Mouse (Mus musculus): Measurements from ENCODE around the gene Sash1.

The Sash1 gene

GRCm38 (mm10) chr10:8851625-8852024 lies 34.2 kb downstream of the Sash1 start:
- DNase-seq (ENCODE audit: low spot score in 2 of 2): no peak

DNA sequence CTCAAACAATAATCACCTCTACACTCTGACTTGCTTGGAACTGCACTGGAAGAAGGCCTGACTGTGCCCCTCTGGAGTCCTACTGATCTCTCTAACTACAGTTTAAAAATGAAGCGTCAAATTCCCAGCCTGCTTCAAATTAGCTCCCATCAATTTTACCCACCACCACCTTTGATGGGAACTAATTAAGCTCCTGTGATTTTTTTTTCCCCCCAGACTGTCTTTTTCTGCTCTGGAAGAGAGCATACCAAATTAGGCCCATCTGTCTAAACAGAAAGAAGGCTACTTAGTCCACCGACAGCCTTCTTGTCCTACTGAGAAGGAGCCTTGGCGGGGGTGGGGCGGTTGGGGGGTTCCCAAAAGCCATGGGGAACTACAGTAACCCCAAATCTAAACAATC lies 37.9 kb downstream of the Sash1 start:
- no peak for DNase-seq (ENCODE audit: low spot score in 2 of 2)

DNA sequence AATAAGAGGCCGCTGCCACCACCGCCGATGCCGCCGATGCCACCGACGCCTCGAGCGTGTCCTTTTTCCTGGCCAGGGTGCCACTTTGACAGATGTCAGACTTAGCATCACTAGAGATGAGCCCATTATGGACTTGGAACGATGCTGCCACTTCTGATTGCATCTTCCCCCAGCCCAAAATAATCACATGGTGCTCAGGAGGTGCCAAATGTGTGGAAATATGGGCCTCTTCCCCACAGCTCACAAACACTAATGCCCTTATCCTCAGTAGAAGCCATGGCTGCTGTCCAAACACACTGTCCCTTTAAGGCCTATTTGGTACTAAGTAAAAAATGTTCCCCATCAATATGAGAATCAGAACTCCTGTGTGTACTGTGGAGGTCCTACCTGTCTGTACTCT lies 39.6 kb downstream of the Sash1 start:
- no peak for DNase-seq (ENCODE audit: low spot score in 2 of 2)

- no peak for DNase-seq (ENCODE audit: low spot score in 2 of 2)
Measured at GRCm38 (mm10) chr10:8845230-8845770, 40.6 kb downstream of the Sash1 start.

GRCm38 (mm10) chr10:8839956-8840355 lies 45.9 kb downstream of the Sash1 start:
- no peak for DNase-seq (ENCODE audit: low spot score in 2 of 2)

DNA sequence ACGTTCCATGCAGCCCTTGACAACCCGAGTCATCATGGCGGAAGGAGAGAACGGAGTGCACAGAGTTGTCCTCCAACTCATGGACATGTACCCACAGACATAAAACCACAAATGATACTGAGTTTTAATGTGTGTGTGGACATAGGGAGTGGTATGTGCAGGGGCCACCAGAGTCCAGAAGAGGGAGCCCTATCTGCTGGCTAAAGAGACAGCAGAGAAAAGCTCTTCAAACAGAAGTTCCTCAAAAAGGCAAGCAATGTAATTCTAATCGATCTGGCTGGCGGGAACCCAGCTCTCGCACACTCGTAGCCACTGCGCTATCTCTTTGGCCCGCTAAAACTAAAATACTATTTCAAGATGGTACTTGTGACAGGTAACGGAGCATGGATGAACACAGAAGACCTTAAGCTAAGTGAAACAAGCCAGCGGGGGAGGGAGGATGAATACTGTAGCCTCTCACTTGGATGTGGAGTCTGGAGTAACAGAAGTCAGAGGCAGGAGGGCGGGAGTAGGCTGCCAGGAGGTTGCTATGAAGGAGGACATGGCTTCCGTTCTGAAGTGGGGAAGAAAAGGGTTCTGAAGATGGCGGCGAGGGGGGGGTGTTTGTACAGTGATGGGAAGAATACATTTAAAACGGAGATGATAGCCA lies 51.9 kb downstream of the Sash1 start:
- DNase-seq (ENCODE audit: low spot score in 2 of 2): no peak

GRCm38 (mm10) chr10:8826303-8826702 lies 59.6 kb downstream of the Sash1 start:
- DNase-seq (ENCODE audit: low spot score in 2 of 2): no peak

DNA sequence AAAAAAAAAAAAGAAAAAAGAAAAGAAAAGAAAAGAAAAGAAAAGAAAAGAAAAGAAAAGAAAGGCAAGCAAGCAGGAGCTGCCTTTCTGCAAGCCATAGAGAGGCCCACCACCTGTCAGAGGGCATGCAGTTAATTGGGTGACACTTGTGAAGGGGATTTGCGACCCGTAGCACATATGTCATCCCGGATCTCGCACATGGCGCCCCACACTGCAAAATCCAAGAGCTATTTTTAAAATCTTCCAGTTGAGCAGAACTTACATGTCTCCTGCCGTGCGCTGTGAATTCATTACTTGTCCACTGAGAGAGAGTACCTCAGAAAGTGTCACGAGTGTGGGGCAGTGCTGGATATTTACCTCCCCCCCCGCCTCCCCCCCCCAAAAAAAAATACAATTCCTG lies 60.0 kb downstream of the Sash1 start:
- DNase-seq (ENCODE audit: low spot score in 2 of 2): no peak

GRCm38 (mm10) chr10:8818066-8818465 lies 67.8 kb downstream of the Sash1 start:
- no peak for DNase-seq (ENCODE audit: low spot score in 2 of 2)

GRCm38 (mm10) chr10:8813984-8814578 lies 71.8 kb downstream of the Sash1 start:
- no peak for DNase-seq (ENCODE audit: low spot score in 2 of 2)

DNA sequence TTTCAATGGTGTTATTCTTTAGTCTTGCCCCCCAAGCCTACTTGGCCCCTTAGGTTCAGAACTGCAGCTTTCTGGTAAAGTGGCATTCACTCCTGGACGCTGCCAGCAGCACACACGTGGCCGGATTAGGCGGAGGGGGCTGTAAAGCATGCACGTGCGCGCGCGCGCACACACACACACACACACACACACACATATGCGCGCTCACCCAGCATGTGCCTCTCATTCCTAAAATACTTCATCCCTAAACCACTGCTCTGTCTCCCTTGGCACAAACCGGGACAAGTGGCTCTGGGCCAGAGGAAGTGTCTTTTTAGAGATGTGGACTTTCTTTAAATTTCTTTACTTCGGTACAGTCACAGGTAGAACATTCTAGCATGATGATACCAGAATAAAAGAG lies 72.6 kb downstream of the Sash1 start:
- no peak for DNase-seq (ENCODE audit: low spot score in 2 of 2)

- no peak for DNase-seq (ENCODE audit: low spot score in 2 of 2)
Measured at GRCm38 (mm10) chr10:8812807-8813206, 73.1 kb downstream of the Sash1 start.

DNA sequence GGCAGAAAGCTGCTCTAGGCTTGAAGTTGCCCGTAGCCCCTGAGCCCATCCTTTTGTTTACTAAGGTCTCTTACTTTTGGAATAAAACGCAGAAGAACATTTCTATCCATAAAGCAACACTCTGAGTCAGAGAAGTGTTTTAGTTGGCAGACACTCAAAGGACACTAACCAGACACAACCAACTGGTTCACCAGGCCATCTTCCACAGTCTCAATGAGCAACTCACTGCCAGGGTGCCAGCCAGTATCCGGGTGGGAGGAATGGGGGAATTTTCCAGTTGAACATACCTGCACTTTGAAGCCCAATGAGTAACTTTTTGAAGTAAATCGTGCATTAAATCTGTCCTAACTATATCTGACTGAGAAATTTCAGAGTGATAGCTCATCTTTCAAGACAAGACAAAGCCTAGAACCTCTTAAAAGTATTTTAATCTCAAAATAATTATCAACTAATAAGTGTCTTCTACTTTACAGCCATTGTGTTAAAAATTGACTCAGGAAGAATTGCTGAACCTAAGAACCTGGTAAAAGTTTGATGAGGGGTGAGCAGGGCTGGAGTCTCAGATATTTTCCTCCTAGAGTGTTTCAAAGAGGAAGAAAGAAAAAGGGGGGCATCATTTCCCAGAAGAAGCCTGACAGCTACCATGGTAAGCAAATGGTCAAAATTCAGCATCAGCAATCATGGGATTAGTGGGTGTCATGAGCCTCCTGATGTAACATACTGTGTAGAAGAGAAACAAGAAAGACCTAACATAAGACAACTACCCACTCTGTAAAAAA lies 74.4 kb downstream of the Sash1 start:
- no peak for DNase-seq (ENCODE audit: low spot score in 2 of 2)

DNA sequence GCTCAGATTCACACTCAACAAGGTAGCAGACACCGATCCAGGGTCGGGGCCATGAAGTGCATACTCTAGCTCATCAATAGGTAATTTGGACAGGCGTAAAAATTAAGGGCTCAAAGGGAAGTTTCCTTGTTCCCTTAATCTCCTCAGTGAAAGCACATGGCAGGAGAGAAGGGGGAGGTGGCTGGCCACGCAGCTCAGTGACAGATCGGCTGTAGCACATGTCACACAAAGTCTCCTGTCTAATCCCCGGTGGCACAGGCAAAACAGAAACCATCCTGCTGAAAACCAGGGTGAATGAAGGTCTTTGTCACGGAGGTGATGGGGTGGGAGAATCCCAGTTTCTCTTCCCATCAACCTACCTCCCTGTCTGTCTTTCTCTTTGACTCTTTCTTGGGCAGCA lies 75.4 kb downstream of the Sash1 start:
- DNase-seq (ENCODE audit: low spot score in 2 of 2): no peak

DNA sequence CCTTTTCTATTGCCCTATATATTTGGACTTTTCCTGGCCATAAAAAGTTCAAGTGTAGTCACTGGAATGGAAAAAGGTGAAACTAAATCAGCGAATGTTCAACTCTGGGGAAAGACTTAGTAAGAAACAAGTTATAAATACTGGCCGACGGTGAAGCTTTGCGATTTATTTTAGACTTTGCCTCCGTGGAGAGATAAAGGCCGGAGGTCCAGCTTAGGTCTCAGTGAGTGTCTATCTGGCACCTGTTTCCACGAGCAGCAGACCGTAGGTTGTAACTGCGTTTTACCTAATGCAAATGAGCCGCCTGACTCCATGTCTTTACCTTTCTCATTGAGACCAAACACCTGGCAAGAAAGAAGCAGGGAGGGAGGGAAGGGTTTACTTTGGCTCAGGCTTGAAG lies 77.5 kb downstream of the Sash1 start:
- no peak for DNase-seq (ENCODE audit: low spot score in 2 of 2)

GRCm38 (mm10) chr10:8807581-8807980 lies 78.3 kb downstream of the Sash1 start:
- DNase-seq (ENCODE audit: low spot score in 2 of 2): no peak

DNA sequence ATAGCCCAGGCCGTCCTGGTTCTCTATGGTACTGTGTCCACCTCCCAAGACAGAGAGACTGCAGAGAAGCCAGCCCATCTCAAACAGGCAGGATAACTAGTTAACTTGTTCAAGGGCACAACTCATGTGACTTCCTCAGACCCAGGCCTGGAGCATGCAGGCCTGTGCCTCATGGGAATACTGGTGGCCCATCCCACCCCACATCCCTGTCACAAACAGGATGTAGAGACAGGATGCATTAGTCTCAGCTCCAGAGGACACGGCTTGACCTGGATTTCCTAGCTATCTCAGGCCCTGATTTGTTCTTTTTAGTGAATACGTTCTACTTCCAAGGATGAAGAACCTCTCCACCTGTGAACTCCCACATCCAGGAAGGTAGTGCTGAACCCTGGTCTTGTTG lies 80.5 kb downstream of the Sash1 start:
- no peak for DNase-seq (ENCODE audit: low spot score in 2 of 2)

GRCm38 (mm10) chr10:8804292-8804691 lies 81.6 kb downstream of the Sash1 start:
- no peak for DNase-seq (ENCODE audit: low spot score in 2 of 2)

DNA sequence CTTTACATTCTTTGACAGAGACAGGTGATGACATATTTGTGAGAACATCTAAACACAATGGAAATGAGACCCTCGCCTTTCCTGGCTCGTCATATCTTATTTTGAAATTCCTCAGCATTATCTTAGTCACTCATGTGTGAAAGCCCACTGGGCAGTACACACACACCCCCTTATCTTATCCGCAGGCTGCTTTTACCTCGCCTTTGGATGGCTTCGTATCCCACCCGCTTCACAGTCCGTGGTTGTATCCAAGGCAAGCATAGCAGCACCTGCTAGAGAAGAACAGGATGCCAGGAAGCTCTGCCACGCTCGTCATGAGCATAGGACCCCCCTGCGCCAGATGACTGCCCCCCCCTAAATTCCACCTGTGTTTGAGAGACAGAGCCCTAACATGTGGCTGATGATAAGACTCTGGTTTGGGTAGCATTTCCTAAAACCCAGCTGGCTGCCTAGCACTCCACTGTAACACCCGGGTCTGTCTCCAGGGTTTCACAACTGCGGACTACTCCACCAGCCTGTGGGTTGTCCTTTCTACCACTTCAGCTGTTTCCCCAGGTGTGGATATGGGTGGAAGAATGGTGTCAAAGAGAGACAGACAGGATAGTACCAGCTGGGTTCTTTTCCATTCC lies 84.0 kb downstream of the Sash1 start:
- no peak for DNase-seq (ENCODE audit: low spot score in 2 of 2)

DNA sequence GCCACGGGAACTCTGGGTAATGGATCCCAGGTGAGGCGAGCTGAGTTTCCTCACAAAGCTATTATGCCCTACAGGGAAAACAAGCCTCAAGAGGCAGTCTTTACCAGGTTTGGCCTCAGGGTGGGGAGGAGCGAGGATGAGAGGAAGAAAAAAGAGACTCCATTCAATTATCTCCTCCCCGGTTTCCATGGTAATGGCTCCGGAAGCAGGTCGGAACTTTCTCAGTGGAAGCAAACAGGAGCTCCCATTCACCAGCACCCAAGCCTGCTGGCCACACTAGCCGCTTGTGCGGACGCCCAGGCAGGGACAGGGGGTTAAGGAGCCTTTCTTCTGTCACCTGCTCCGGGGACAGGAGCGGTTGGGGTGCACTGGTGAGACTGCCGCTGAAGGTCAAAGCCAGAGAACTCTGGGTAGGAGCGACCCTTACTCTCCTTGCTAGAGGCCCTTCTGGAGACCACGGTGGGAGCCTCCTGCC lies 84.7 kb downstream of the Sash1 start:
- DNase-seq (ENCODE audit: low spot score in 2 of 2): no peak

- DNase-seq (ENCODE audit: low spot score in 2 of 2): no peak
Measured at GRCm38 (mm10) chr10:8797826-8798225, 88.0 kb downstream of the Sash1 start.

GRCm38 (mm10) chr10:8795336-8795735 lies 90.5 kb downstream of the Sash1 start:
- peak; percentile 49 to 76 for DNase-seq (ENCODE audit: low spot score in 2 of 2)
